Mouse (Mus musculus): ENCODE results near the gene Rbfox3.

The Rbfox3 gene

GRCm38 (mm10) chr11:118714601-118715524, 196.5 kb downstream of the Rbfox3 start:
- no peak for DNase-seq

- no peak for DNase-seq
These were observed 198.6 kb downstream of the Rbfox3 start for GRCm38 (mm10) chr11:118712761-118713160.

- no peak for DNase-seq
These were observed 199.3 kb downstream of the Rbfox3 start for GRCm38 (mm10) chr11:118712058-118712457.

GRCm38 (mm10) chr11:118710035-118710434, 201.4 kb downstream of the Rbfox3 start:
- no peak for DNase-seq

GRCm38 (mm10) chr11:118696226-118696930, 215.0 kb downstream of the Rbfox3 start:
- no peak for DNase-seq

- DNase-seq = no peak
These were observed 218.1 kb downstream of the Rbfox3 start for GRCm38 (mm10) chr11:118693276-118693675.

GRCm38 (mm10) chr11:118690262-118690661, 221.1 kb downstream of the Rbfox3 start:
- DNase-seq = no peak

- peak; percentile 51 for DNase-seq
These were observed 226.0 kb downstream of the Rbfox3 start for GRCm38 (mm10) chr11:118685397-118685796.

- DNase-seq = no peak
These were observed 226.7 kb downstream of the Rbfox3 start for GRCm38 (mm10) chr11:118684665-118685064.

- no peak for DNase-seq
These were observed 230.7 kb downstream of the Rbfox3 start for GRCm38 (mm10) chr11:118680699-118681098.

- peak; percentile 52 for DNase-seq
These were observed 231.5 kb downstream of the Rbfox3 start for GRCm38 (mm10) chr11:118679736-118680410.

- DNase-seq = peak; percentile 28
These were observed 232.8 kb downstream of the Rbfox3 start for GRCm38 (mm10) chr11:118678515-118679104.

- no peak for DNase-seq
These were observed 234.1 kb downstream of the Rbfox3 start for GRCm38 (mm10) chr11:118677277-118677676.

GRCm38 (mm10) chr11:118676364-118676763, 235.0 kb downstream of the Rbfox3 start:
- DNase-seq = no peak

GRCm38 (mm10) chr11:118671958-118672357, 239.4 kb downstream of the Rbfox3 start:
- DNase-seq = no peak

GRCm38 (mm10) chr11:118671216-118671615, 240.2 kb downstream of the Rbfox3 start:
- no peak for DNase-seq

- no peak for DNase-seq
These were observed 241.6 kb downstream of the Rbfox3 start for GRCm38 (mm10) chr11:118669820-118670219.

- no peak for DNase-seq
These were observed 243.0 kb downstream of the Rbfox3 start for GRCm38 (mm10) chr11:118668351-118668750.

GRCm38 (mm10) chr11:118667946-118668345, 243.5 kb downstream of the Rbfox3 start:
- no peak for DNase-seq

- no peak for DNase-seq
These were observed 245.2 kb downstream of the Rbfox3 start for GRCm38 (mm10) chr11:118666172-118666571.

- DNase-seq = no peak
These were observed 248.1 kb downstream of the Rbfox3 start for GRCm38 (mm10) chr11:118663305-118663704.

GRCm38 (mm10) chr11:118659305-118659704, 252.1 kb downstream of the Rbfox3 start:
- DNase-seq = peak; percentile 71

- no peak for DNase-seq
These were observed 255.6 kb downstream of the Rbfox3 start for GRCm38 (mm10) chr11:118655833-118656232.
